Mouse (Mus musculus) limb, embryonic 10.5 days (tissue): ENCODE results near the gene Csgalnact2. TPM values are rescaled to one million over a fixed set of nuclear protein-coding genes. Genes with fewer than 3 reads are reported as not detected.

Experiments used
- DNase-seq: peaks from one replicate; pipeline ENCODE4 v3.0.0-alpha.2; 2017; ENCODE audit warnings: low spot score
- H3K27ac ChIP-seq: fragments of 300-500 bp; sonication (generic); 2 replicates; pipeline ENCODE4 v1.5.1; 2016; ENCODE audit warnings: mild to moderate bottlenecking
- H3K27me3 ChIP-seq: fragments of 300-500 bp; sonication (generic); 2 replicates; pipeline ENCODE4 v1.6.1; 2016; ENCODE audit warnings: low read depth, mild to moderate bottlenecking; ENCODE audit not compliant: poor library complexity, severe bottlenecking
- H3K36me3 ChIP-seq: fragments of 300-500 bp; sonication (generic); 2 replicates; pipeline ENCODE4 v1.6.1; 2016; ENCODE audit warnings: mild to moderate bottlenecking, moderate library complexity
- H3K4me1 ChIP-seq: fragments of 300-500 bp; sonication (generic); 2 replicates; pipeline ENCODE4 v1.6.1; 2016
- H3K4me3 ChIP-seq: fragments of 300-500 bp; sonication (generic); 2 replicates; pipeline ENCODE4 v1.5.1; 2016; ENCODE audit warnings: mild to moderate bottlenecking, moderate library complexity
- H3K9me3 ChIP-seq: fragments of 300-500 bp; sonication (generic); replicated peaks from 2 replicates; pipeline ENCODE4 v1.6.1; 2016; ENCODE audit warnings: mild to moderate bottlenecking
- WGBS: fragments of 180-500 bp; shearing (Covaris S2); methylation state at CpG from one replicate; pipeline ENCODE4 v1.1.7; 2016; 5-methylcytosine and 5-hydroxymethylcytosine counted together
- polyA plus RNA-seq: library from polyadenylated mRNA; unstranded; fragments of >200 nt; fragmentation: Nextera tagmentation; extraction: Ambion mirVana; gene quantifications from 2 replicates; pipeline ENCODE4 v1.2.1, GENCODE M21; 2016

Csgalnact2 gene
- 5.2 and 7.6 TPM in 2 replicates for polyA plus RNA-seq

- H3K9me3 ChIP-seq: no peaks in the 10 kb centered on the region
- DNase-seq: peak; percentile 93
- no peaks in the 10 kb centered on the region for H3K36me3 ChIP-seq
- H3K4me1 ChIP-seq: peaks cover 6% of the 10 kb centered on the region; the same call in 1 of the 2 replicates
- peak within 1 kb of the TSS; percentile 92 for H3K27ac ChIP-seq
- no peaks in the 10 kb centered on the region for H3K27me3 ChIP-seq
- WGBS: 5% methylated on average over 66 of the region's 66 CpGs
- peak within 1 kb of the TSS; percentile 85 for H3K4me3 ChIP-seq
Observed at GRCm38 (mm10) chr6:118138731-118139709, at the start of gene Csgalnact2. TSS of gene Csgalnact2 (minus strand) at chr6:118139140.

GRCm38 (mm10) chr6:118188599-118188998 is 49.7 kb upstream of the Csgalnact2 start:
- H3K4me1 ChIP-seq: peaks cover 19% of the 10 kb centered on the region
- H3K4me3 ChIP-seq: no peak overlapping the region
- no peaks in the 10 kb centered on the region for H3K9me3 ChIP-seq
- no peaks in the 10 kb centered on the region for H3K36me3 ChIP-seq
- peaks cover 14% of the 10 kb centered on the region; the same call in 1 of the 2 replicates for H3K27me3 ChIP-seq
- 84% methylated on average over 9 of the region's 9 CpGs for WGBS
- no peak overlapping the region for H3K27ac ChIP-seq
- DNase-seq: no peak

GRCm38 (mm10) chr6:118187285-118187641 is 48.3 kb upstream of the Csgalnact2 start:
- H3K27me3 ChIP-seq: peaks cover 4% of the 10 kb centered on the region; the same call in 1 of the 2 replicates
- no peak for DNase-seq
- H3K36me3 ChIP-seq: no peaks in the 10 kb centered on the region
- H3K4me1 ChIP-seq: peaks cover 21% of the 10 kb centered on the region
- no peak overlapping the region for H3K27ac ChIP-seq
- 59% methylated on average over 3 of the region's 3 CpGs for WGBS
- no peaks in the 10 kb centered on the region for H3K9me3 ChIP-seq
- no peak overlapping the region for H3K4me3 ChIP-seq

- WGBS: 47% methylated on average over 17 of the region's 17 CpGs
- no peaks in the 10 kb centered on the region for H3K9me3 ChIP-seq
- peaks cover 21% of the 10 kb centered on the region for H3K4me1 ChIP-seq
- no peaks in the 10 kb centered on the region for H3K27me3 ChIP-seq
- DNase-seq: no peak
- H3K27ac ChIP-seq: no peak overlapping the region
- no peaks in the 10 kb centered on the region for H3K36me3 ChIP-seq
- no peak overlapping the region for H3K4me3 ChIP-seq
Observed at GRCm38 (mm10) chr6:118186620-118187284, 47.8 kb upstream of the Csgalnact2 start.

- Histone ChIP-seq H3K36me3 (no peaks in the 10 kb centered on the region), H3K9me3 (no peaks in the 10 kb centered on the region), H3K4me3 (no peak overlapping the region), H3K27me3 (no peaks in the 10 kb centered on the region), H3K27ac (no peak overlapping the region), H3K4me1 (peaks cover 21% of the 10 kb centered on the region)
- 89% methylated on average over 10 of the region's 10 CpGs for WGBS
- DNase-seq: no peak
Observed at GRCm38 (mm10) chr6:118184126-118184525, 45.2 kb upstream of the Csgalnact2 start.

GRCm38 (mm10) chr6:118180085-118180423 is 41.1 kb upstream of the Csgalnact2 start:
- H3K4me3 ChIP-seq: no peak overlapping the region
- H3K9me3 ChIP-seq: no peaks in the 10 kb centered on the region
- 84% methylated on average over 12 of the region's 12 CpGs for WGBS
- peaks cover 6% of the 10 kb centered on the region; the same call in 1 of the 2 replicates for H3K4me1 ChIP-seq
- H3K27me3 ChIP-seq: no peaks in the 10 kb centered on the region
- no peak for DNase-seq
- no peak overlapping the region for H3K27ac ChIP-seq
- no peaks in the 10 kb centered on the region for H3K36me3 ChIP-seq

- H3K27ac ChIP-seq: no peak overlapping the region
- 67% methylated on average over 13 of the region's 13 CpGs for WGBS
- peak; percentile 80 for DNase-seq
- H3K4me1 ChIP-seq: peaks cover 6% of the 10 kb centered on the region; the same call in 1 of the 2 replicates
- H3K4me3 ChIP-seq: no peak overlapping the region
- H3K9me3 ChIP-seq: no peaks in the 10 kb centered on the region
- no peaks in the 10 kb centered on the region for H3K27me3 ChIP-seq
- H3K36me3 ChIP-seq: no peaks in the 10 kb centered on the region
Observed at GRCm38 (mm10) chr6:118179316-118180084, 40.6 kb upstream of the Csgalnact2 start.

GRCm38 (mm10) chr6:118173975-118174328 is 35.0 kb upstream of the Csgalnact2 start:
- H3K4me1 ChIP-seq: no peaks in the 10 kb centered on the region
- no peak for DNase-seq
- 85% methylated on average over 5 of the region's 5 CpGs for WGBS
- no peak overlapping the region for H3K27ac ChIP-seq
- no peaks in the 10 kb centered on the region for H3K36me3 ChIP-seq
- H3K27me3 ChIP-seq: no peaks in the 10 kb centered on the region
- no peak overlapping the region for H3K4me3 ChIP-seq
- no peaks in the 10 kb centered on the region for H3K9me3 ChIP-seq

GRCm38 (mm10) chr6:118173251-118173974 is 34.5 kb upstream of the Csgalnact2 start:
- Histone ChIP-seq H3K27me3 (no peaks in the 10 kb centered on the region), H3K9me3 (no peaks in the 10 kb centered on the region), H3K4me3 (no peak overlapping the region), H3K27ac (no peak overlapping the region), H3K4me1 (no peaks in the 10 kb centered on the region), H3K36me3 (no peaks in the 10 kb centered on the region)
- no peak for DNase-seq
- WGBS: 93% methylated on average over 18 of the region's 18 CpGs

- Histone ChIP-seq H3K9me3 (no peaks in the 10 kb centered on the region), H3K4me1 (no peaks in the 10 kb centered on the region), H3K36me3 (no peaks in the 10 kb centered on the region), H3K27me3 (no peaks in the 10 kb centered on the region), H3K27ac (no peak overlapping the region), H3K4me3 (no peak overlapping the region)
- 93% methylated on average over 7 of the region's 7 CpGs for WGBS
- DNase-seq: no peak
Observed at GRCm38 (mm10) chr6:118171386-118171785, 32.4 kb upstream of the Csgalnact2 start.

- Histone ChIP-seq H3K36me3 (no peaks in the 10 kb centered on the region), H3K9me3 (no peaks in the 10 kb centered on the region), H3K27ac (no peak overlapping the region), H3K27me3 (no peaks in the 10 kb centered on the region), H3K4me1 (no peaks in the 10 kb centered on the region), H3K4me3 (no peak overlapping the region)
- 91% methylated on average over 14 of the region's 14 CpGs for WGBS
- no peak for DNase-seq
Observed at GRCm38 (mm10) chr6:118168106-118168505, 29.2 kb upstream of the Csgalnact2 start.

- H3K27ac ChIP-seq: no peak overlapping the region
- WGBS: 91% methylated on average over 9 of the region's 9 CpGs
- no peaks in the 10 kb centered on the region for H3K27me3 ChIP-seq
- H3K4me3 ChIP-seq: no peak overlapping the region
- no peaks in the 10 kb centered on the region for H3K9me3 ChIP-seq
- H3K4me1 ChIP-seq: no peaks in the 10 kb centered on the region
- DNase-seq: no peak
- no peaks in the 10 kb centered on the region for H3K36me3 ChIP-seq
Observed at GRCm38 (mm10) chr6:118167013-118167412, 28.1 kb upstream of the Csgalnact2 start.
